In the genomic region with DNA sequence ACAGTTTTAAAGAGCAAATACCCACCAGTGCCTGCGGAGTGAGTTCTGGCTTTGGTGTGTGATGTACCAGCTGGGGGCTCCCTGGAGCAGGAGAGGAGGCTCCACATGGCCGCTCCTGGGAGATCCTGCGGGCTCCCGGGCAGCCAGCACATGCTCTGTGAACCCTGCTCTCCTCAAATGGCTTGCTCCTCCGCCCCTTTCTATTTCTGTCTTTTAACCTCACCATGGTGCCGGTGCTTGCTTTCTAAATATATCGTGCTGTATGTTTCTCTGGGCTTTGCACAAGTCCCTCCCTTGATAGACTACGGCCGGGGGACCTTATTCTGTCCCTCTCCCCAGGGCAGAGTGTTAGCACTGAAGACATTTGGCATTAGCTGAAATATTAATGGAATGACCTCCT, we compare ENCODE assay signal across 8 mouse cellular contexts. TPM values are rescaled to one million over a fixed set of nuclear protein-coding genes. Genes with fewer than 3 reads are reported as not detected.
DNase-seq lines count a peak whose midpoint lies in the region; ATAC-seq lines count a peak whose summit lies in the region.

No protein-coding gene starts in this region.

- WGBS in liver, embryonic 12.5 days (ENCODE audit: insufficient replicate concordance): 31% methylated on average over 9 of the region's 9 CpGs
- WGBS in heart, embryonic 16.5 days: 17% methylated on average over 9 of the region's 9 CpGs
- 33% methylated on average over 9 of the region's 9 CpGs for WGBS in liver, embryonic 16.5 days (ENCODE audit: insufficient replicate concordance)
- 45% methylated on average over 9 of the region's 9 CpGs for WGBS in hindbrain, embryonic 12.5 days

- peaks cover 59% of the 10 kb centered on the region for H3K27me3 ChIP-seq in liver, embryonic 12.5 days (replicated peaks)
- H3K27me3 ChIP-seq in heart, embryonic 16.5 days (ENCODE audit: control insufficient read depth, insufficient read depth, low read length): no peaks in the 10 kb centered on the region
- H3K27me3 ChIP-seq in liver, embryonic 16.5 days (ENCODE audit: control insufficient read depth, insufficient read depth, low read depth, low read length): peaks cover 5% of the 10 kb centered on the region; the same call in 1 of the 2 replicates
- no peaks in the 10 kb centered on the region for H3K27me3 ChIP-seq in hindbrain, embryonic 12.5 days

- no peak overlapping the region for H3K4me3 ChIP-seq in liver, embryonic 12.5 days
- H3K4me3 ChIP-seq in heart, embryonic 16.5 days (ENCODE audit: low read length): no peak overlapping the region
- no peak overlapping the region for H3K4me3 ChIP-seq in liver, embryonic 16.5 days (ENCODE audit: low read depth, low read length)
- H3K4me3 ChIP-seq in hindbrain, embryonic 12.5 days: no peak overlapping the region

- H3K9ac ChIP-seq in liver, embryonic 12.5 days: no peak overlapping the region
- H3K9ac ChIP-seq in heart, embryonic 16.5 days (ENCODE audit: low read length): peak overlapping the region; percentile 60
- H3K9ac ChIP-seq in liver, embryonic 16.5 days (ENCODE audit: low read depth, low read length): no peak overlapping the region
- H3K9ac ChIP-seq in hindbrain, embryonic 12.5 days: no peak overlapping the region

- DNase-seq in liver: peak; percentile 18
- DNase-seq in cerebellum, adult 8-10 months: peak; percentile 71
- no peak for DNase-seq in right cerebral cortex, postnatal 36 days (ENCODE audit: low spot score in 2 of 2)
- DNase-seq in thymus, postnatal 36 days: no peak

- H3K36me3 ChIP-seq in liver, embryonic 12.5 days: no peaks in the 10 kb centered on the region
- peaks cover 5% of the 10 kb centered on the region; the same call in 1 of the 2 replicates for H3K36me3 ChIP-seq in heart, embryonic 16.5 days (ENCODE audit: control insufficient read depth, insufficient read depth)
- H3K36me3 ChIP-seq in liver, embryonic 16.5 days (ENCODE audit: control insufficient read depth, insufficient read depth): no peaks in the 10 kb centered on the region
- H3K36me3 ChIP-seq in hindbrain, embryonic 12.5 days: peaks cover 49% of the 10 kb centered on the region

- H3K4me2 ChIP-seq in liver, embryonic 12.5 days: no peak overlapping the region
- H3K4me2 ChIP-seq in heart, embryonic 16.5 days (ENCODE audit: low read depth, low read length): peak overlapping the region; percentile 43
- no peak overlapping the region for H3K4me2 ChIP-seq in liver, embryonic 16.5 days (ENCODE audit: low read depth, low read length)
- no peak overlapping the region for H3K4me2 ChIP-seq in hindbrain, embryonic 12.5 days (replicated peaks)

- no peak for ATAC-seq in liver, embryonic 12.5 days
- ATAC-seq in heart, embryonic 16.5 days (replicated peaks; ENCODE audit: extremely low read depth, insufficient read depth, low FRiP score): peak; percentile 90
- peak; percentile 44 for ATAC-seq in liver, embryonic 16.5 days (ENCODE audit: low read depth)
- ATAC-seq in hindbrain, embryonic 12.5 days (ENCODE audit: low FRiP score): no peak

- peaks cover 9% of the 10 kb centered on the region for H3K9me3 ChIP-seq in liver, embryonic 12.5 days (replicated peaks)
- H3K9me3 ChIP-seq in heart, embryonic 16.5 days (replicated peaks; ENCODE audit: control insufficient read depth, low read length): no peaks in the 10 kb centered on the region
- H3K9me3 ChIP-seq in liver, embryonic 16.5 days (replicated peaks; ENCODE audit: control insufficient read depth, low read length): 0 out of 2 replicates have a peak, but pooled peaks cover 2% of the 10 kb centered on the region
- 0 out of 2 replicates have a peak, but pooled peaks cover 2% of the 10 kb centered on the region for H3K9me3 ChIP-seq in hindbrain, embryonic 12.5 days (replicated peaks)

- H3K27ac ChIP-seq in liver, embryonic 12.5 days: no peak overlapping the region
- peak overlapping the region; percentile 96 for H3K27ac ChIP-seq in heart, embryonic 16.5 days (ENCODE audit: low read length)
- no peak overlapping the region for H3K27ac ChIP-seq in liver, embryonic 16.5 days (ENCODE audit: low read length)
- H3K27ac ChIP-seq in hindbrain, embryonic 12.5 days: no peak overlapping the region

- H3K4me1 ChIP-seq in liver, embryonic 12.5 days: 0 out of 2 replicates have a peak, but pooled peaks cover 11% of the 10 kb centered on the region
- peaks cover 12% of the 10 kb centered on the region for H3K4me1 ChIP-seq in heart, embryonic 16.5 days (ENCODE audit: control insufficient read depth, insufficient read depth, low read length)
- H3K4me1 ChIP-seq in liver, embryonic 16.5 days (ENCODE audit: control insufficient read depth, low read depth, low read length): no peaks in the 10 kb centered on the region
- H3K4me1 ChIP-seq in hindbrain, embryonic 12.5 days: peaks cover 12% of the 10 kb centered on the region

RNA-seq across cellular contexts. Expression of a gene that starts 15.5 kb away (rescaled TPM):
- polyA plus RNA-seq in liver, embryonic 12.5 days (2016; fragmentation: Nextera tagmentation; extraction: Ambion mirVana): 37.6 and 40.0 TPM in 2 replicates
- polyA plus RNA-seq in heart, embryonic 16.5 days (2015; fragmentation: Nextera tagmentation; extraction: Ambion mirVana): 28.3 and 31.6 TPM in 2 replicates
- 61.0 and 65.2 TPM in 2 replicates for polyA plus RNA-seq in liver, embryonic 16.5 days (2015; fragmentation: Nextera tagmentation; extraction: Ambion mirVana)
- 32.1 and 36.1 TPM in 2 replicates for polyA plus RNA-seq in hindbrain, embryonic 12.5 days (2016; fragmentation: Nextera tagmentation; extraction: Ambion mirVana)

RNA-seq across cellular contexts. Expression of a gene that starts 17.6 kb away (rescaled TPM):
- 4.6 and 5.0 TPM in 2 replicates for polyA plus RNA-seq in liver, embryonic 12.5 days (2016; fragmentation: Nextera tagmentation; extraction: Ambion mirVana)
- 43.7 and 45.0 TPM in 2 replicates for polyA plus RNA-seq in heart, embryonic 16.5 days (2015; fragmentation: Nextera tagmentation; extraction: Ambion mirVana)
- polyA plus RNA-seq in liver, embryonic 16.5 days (2015; fragmentation: Nextera tagmentation; extraction: Ambion mirVana): 0.51 and 1.6 TPM in 2 replicates
- polyA plus RNA-seq in hindbrain, embryonic 12.5 days (2016; fragmentation: Nextera tagmentation; extraction: Ambion mirVana): 386 and 391 TPM in 2 replicates

RNA-seq across cellular contexts. Expression of a gene that starts 41.3 kb away (rescaled TPM):
- 240 and 243 TPM in 2 replicates for polyA plus RNA-seq in liver, embryonic 12.5 days (2016; fragmentation: Nextera tagmentation; extraction: Ambion mirVana)
- polyA plus RNA-seq in heart, embryonic 16.5 days (2015; fragmentation: Nextera tagmentation; extraction: Ambion mirVana): 88.3 and 94.7 TPM in 2 replicates
- polyA plus RNA-seq in liver, embryonic 16.5 days (2015; fragmentation: Nextera tagmentation; extraction: Ambion mirVana): 128 and 136 TPM in 2 replicates
- 119 and 130 TPM in 2 replicates for polyA plus RNA-seq in hindbrain, embryonic 12.5 days (2016; fragmentation: Nextera tagmentation; extraction: Ambion mirVana)

RNA-seq across cellular contexts. Expression of a gene that starts 44.8 kb away (rescaled TPM):
- polyA plus RNA-seq in liver, embryonic 12.5 days (2016; fragmentation: Nextera tagmentation; extraction: Ambion mirVana): 52.7 and 53.9 TPM in 2 replicates
- polyA plus RNA-seq in heart, embryonic 16.5 days (2015; fragmentation: Nextera tagmentation; extraction: Ambion mirVana): 54.9 and 58.0 TPM in 2 replicates
- polyA plus RNA-seq in liver, embryonic 16.5 days (2015; fragmentation: Nextera tagmentation; extraction: Ambion mirVana): 56.9 and 60.3 TPM in 2 replicates
- 67.3 and 76.0 TPM in 2 replicates for polyA plus RNA-seq in hindbrain, embryonic 12.5 days (2016; fragmentation: Nextera tagmentation; extraction: Ambion mirVana)

Comparison
In these comparisons a context has a peak if more than half of its experiments do, and no peak if none do; other contexts are left out.
1. ATAC-seq: peak in heart, embryonic 16.5 days (single experiment) and liver, embryonic 16.5 days (single experiment); none in liver, embryonic 12.5 days (single experiment) and hindbrain, embryonic 12.5 days (single experiment).
2. DNase-seq: peak in liver (single experiment) and cerebellum, adult 8-10 months (single experiment); none in right cerebral cortex, postnatal 36 days (0 of 2) and thymus, postnatal 36 days (0 of 2).